Mouse (Mus musculus) T-helper 1 cell (primary cell): ENCODE results near the gene Fmo2.

Experiments used
- in situ Hi-C: fragments of 300-600 bp; cut with MboI, MseI; formaldehyde crosslinking; loops from one replicate; pipeline ENCODE4 v1.15.1; 2025; ENCODE audit warnings: high pct_unique_total_duplicates

Fmo2 gene

GRCm38 (mm10) chr1:162897838-162898811, at the start of gene Fmo2:
Gene Fmo2, minus strand, starts transcription at chr1:162898726.
- in situ Hi-C loops = loop anchor here (10.0 kb wide), 1 partner anchor 1007 kb away; no protein-coding TSS in a partner anchor

- in situ Hi-C loops = no loop called here
Measured at GRCm38 (mm10) chr1:162947934-162948333, 49.4 kb upstream of the Fmo2 start.

GRCm38 (mm10) chr1:162946837-162947558, 48.5 kb upstream of the Fmo2 start:
- in situ Hi-C loops = no loop called here

GRCm38 (mm10) chr1:162943700-162944099, 45.2 kb upstream of the Fmo2 start:
- in situ Hi-C loops = no loop called here

- in situ Hi-C loops = no loop called here
Measured at GRCm38 (mm10) chr1:162938696-162939351, 40.3 kb upstream of the Fmo2 start.

GRCm38 (mm10) chr1:162937970-162938695, 39.6 kb upstream of the Fmo2 start:
- in situ Hi-C loops = no loop called here

- in situ Hi-C loops = no loop called here
Measured at GRCm38 (mm10) chr1:162937415-162937814, 38.9 kb upstream of the Fmo2 start, which contains the start of gene Fmo6. Gene Fmo6, minus strand, starts transcription at chr1:162937515.

GRCm38 (mm10) chr1:162934374-162935012, 36.0 kb upstream of the Fmo2 start:
- in situ Hi-C loops = no loop called here

- in situ Hi-C loops = no loop called here
Measured at GRCm38 (mm10) chr1:162932386-162932785, 33.9 kb upstream of the Fmo2 start.

GRCm38 (mm10) chr1:162931880-162932279, 33.4 kb upstream of the Fmo2 start:
- in situ Hi-C loops = no loop called here

GRCm38 (mm10) chr1:162931310-162931875, 32.9 kb upstream of the Fmo2 start:
- in situ Hi-C loops = no loop called here

GRCm38 (mm10) chr1:162930631-162931030, 32.1 kb upstream of the Fmo2 start:
- in situ Hi-C loops = no loop called here

- in situ Hi-C loops = no loop called here
Measured at GRCm38 (mm10) chr1:162929146-162929545, 30.6 kb upstream of the Fmo2 start.

GRCm38 (mm10) chr1:162925121-162925520, 26.6 kb upstream of the Fmo2 start:
- in situ Hi-C loops = no loop called here

- in situ Hi-C loops = no loop called here
Measured at GRCm38 (mm10) chr1:162916661-162917060, 18.1 kb upstream of the Fmo2 start.

- in situ Hi-C loops = no loop called here
Measured at GRCm38 (mm10) chr1:162914932-162915556, 16.5 kb upstream of the Fmo2 start.

- in situ Hi-C loops = no loop called here
Measured at GRCm38 (mm10) chr1:162912085-162912484, 13.6 kb upstream of the Fmo2 start.

- in situ Hi-C loops = no loop called here
Measured at GRCm38 (mm10) chr1:162901879-162902278, 3.4 kb upstream of the Fmo2 start.

- in situ Hi-C loops = loop anchor here (10.0 kb wide), 1 partner anchor 1009 kb away; no protein-coding TSS in a partner anchor
Measured at GRCm38 (mm10) chr1:162895900-162896299, 2.6 kb downstream of the Fmo2 start.

- in situ Hi-C loops = loop anchor here (10.0 kb wide), 1 partner anchor 1012 kb away; no protein-coding TSS in a partner anchor
Measured at GRCm38 (mm10) chr1:162893014-162893413, 5.5 kb downstream of the Fmo2 start.
